Comparison of ENCODE assay signal across 1 mouse cellular context in genomic region chr5:23851160-23851555, GRCm38 (mm10).
TF ChIP-seq lines count a peak whose summit lies in the region.

No protein-coding gene starts in this region.

TF ChIP-seq in CH12.LX, 34 proteins besides CTCF, POLR2A, EP300 and RAD21:
- TF ChIP-seq CHD1 (IDR thresholded peaks at IDR 0.05; ENCODE audit: low read depth, low read length) (peak; percentile 48; the same call in 1 of the 2 replicates), HCFC1 (IDR thresholded peaks at IDR 0.05; ENCODE audit: low read depth, low read length) (0 out of 2 replicates have a peak, but pooled peaks have one; percentile 11), MXI1 (IDR thresholded peaks at IDR 0.05; ENCODE audit: low read depth, low read length) (peak; percentile 60; the same call in 1 of the 2 replicates), MYC (IDR thresholded peaks at IDR 0.05; ENCODE audit: low read depth, low read length) (peak; percentile 89; the same call in 1 of the 2 replicates), SIN3A (IDR thresholded peaks at IDR 0.05; ENCODE audit: low read length) (peak; percentile 74; the same call in 1 of the 2 replicates)
